Comparison of ENCODE assay signal across 8 mouse cellular contexts in genomic region chr2:5063299-5064205, GRCm38 (mm10). TPM values are rescaled to one million over a fixed set of nuclear protein-coding genes. Genes with fewer than 3 reads are reported as not detected.
DNase-seq lines count a peak whose midpoint lies in the region; ATAC-seq and TF ChIP-seq lines count a peak whose summit lies in the region.

Gene Optn, minus strand, starts transcription at chr2:5064051.

- H3K9me3 ChIP-seq in hindbrain, postnatal 0 days (ENCODE audit: low read length) = no peaks in the 10 kb centered on the region

- peak within 1 kb of the TSS; percentile 94 for H3K27ac ChIP-seq in gastrocnemius, adult 2 months
- peak within 1 kb of the TSS; percentile 87 for H3K27ac ChIP-seq in hindbrain, postnatal 0 days
- H3K27ac ChIP-seq in left cerebral cortex, adult 2 months = no peak within 1 kb of the TSS
- H3K27ac ChIP-seq in macrophage = no peak within 1 kb of the TSS

- 0 out of 2 replicates have a peak, but pooled peaks cover 8% of the 10 kb centered on the region for H3K4me1 ChIP-seq in hindbrain, postnatal 0 days (ENCODE audit: insufficient read depth, low read length)

- peak within 1 kb of the TSS; percentile 73 for H3K4me2 ChIP-seq in hindbrain, postnatal 0 days (ENCODE audit: low read depth, low read length)

- H3K27me3 ChIP-seq in hindbrain, postnatal 0 days (ENCODE audit: insufficient read depth, low read length) = no peaks in the 10 kb centered on the region

- no peaks in the 10 kb centered on the region for H3K36me3 ChIP-seq in hindbrain, postnatal 0 days (ENCODE audit: insufficient read depth, low read length)
- no peaks in the 10 kb centered on the region for H3K36me3 ChIP-seq in macrophage (ENCODE audit: inconsistent target)

- H3K4me3 ChIP-seq in gastrocnemius, adult 2 months = peak within 1 kb of the TSS; percentile 77
- H3K4me3 ChIP-seq in hindbrain, postnatal 0 days (ENCODE audit: low read length) = peak within 1 kb of the TSS; percentile 71
- peak within 1 kb of the TSS; percentile 65 for H3K4me3 ChIP-seq in left cerebral cortex, adult 2 months
- peak within 1 kb of the TSS; percentile 65 for H3K4me3 ChIP-seq in macrophage (ENCODE audit: inconsistent target)

- ATAC-seq in common myeloid progenitor, adult 5-6 weeks (replicated peaks; ENCODE audit: low read depth, poor library complexity, severe bottlenecking) = peak; percentile 87
- peak; percentile 93 for ATAC-seq in hindbrain, postnatal 0 days

- WGBS in hindbrain, postnatal 0 days = 3% methylated on average over 63 of the region's 63 CpGs
- 5% methylated on average over 63 of the region's 63 CpGs for WGBS in macrophage (ENCODE audit: missing documents)

- peak; percentile 88 for DNase-seq in ZHBTc4 (ENCODE audit: low read depth, low spot score)
- peak; percentile 94 for DNase-seq in gastrocnemius, adult 2 months
- DNase-seq in hindbrain, postnatal 0 days (ENCODE audit: low spot score) = peak; percentile 90
- DNase-seq in left cerebral cortex, adult 2 months (ENCODE audit: extremely low spot score in 1 of 2, low spot score in 2 of 2) = peak; percentile 79 to 82
- peak; percentile 76 for DNase-seq in retina, postnatal 7 days (ENCODE audit: low read depth, low spot score)
- DNase-seq in urinary bladder, adult 18-20 months (ENCODE audit: low spot score in 2 of 2) = peak; percentile 83 to 96

- peak within 1 kb of the TSS; percentile 73 for H3K9ac ChIP-seq in hindbrain, postnatal 0 days (replicated peaks; ENCODE audit: low read length)

- peaks cover 47% of the 10 kb centered on the region; the same call in 1 of the 2 replicates for H3K79me2 ChIP-seq in macrophage (ENCODE audit: inconsistent target)

- no peak for TF ChIP-seq CTCF in gastrocnemius, adult 2 months (IDR thresholded peaks at IDR 0.05)
- no peak for TF ChIP-seq CTCF in hindbrain, postnatal 0 days (IDR thresholded peaks at IDR 0.05; ENCODE audit: low read depth)
- TF ChIP-seq CTCF in left cerebral cortex, adult 2 months (IDR thresholded peaks at IDR 0.05) = no peak

- intact Hi-C loops in gastrocnemius, adult 2 months (cut with DNase I) = loop anchor here (5.0 kb wide), 1 partner anchor 36 kb away; no protein-coding TSS in a partner anchor
- intact Hi-C loops in left cerebral cortex, adult 2 months (cut with DNase I) = no loop called here

RNA-seq across cellular contexts. Expression of gene Optn, which starts in this region (rescaled TPM):
- total RNA-seq in common myeloid progenitor, adult 5-6 weeks (2017) = 66.8 and 90.9 TPM in 2 replicates
- total RNA-seq in gastrocnemius, adult 2 months (2021) = 10 to 100 TPM; 80.2 to 99.2 TPM
- total RNA-seq in hindbrain, postnatal 0 days (2014; rRNA removed) = 31.2 and 39.3 TPM in 2 replicates
- polyA plus RNA-seq in hindbrain, postnatal 0 days (2015; fragmentation: Nextera tagmentation; extraction: Ambion mirVana) = 38.3 and 39.2 TPM in 2 replicates
- 10 to 100 TPM; 16.7 to 20.4 TPM for total RNA-seq in left cerebral cortex, adult 2 months (2021)
- 100 to 1,000 TPM in 21 of 26 experiments, 10 to 100 TPM in 5; 72.1 to 419 (median 164) TPM for total RNA-seq in macrophage (2018; cell fraction: chromatin; rRNA removed)
- total RNA-seq in macrophage (2018; cell fraction: cytosol; rRNA removed) = 10 to 100 TPM; 24.2 to 78.3 (median 42.6) TPM
- total RNA-seq in macrophage (2018; cell fraction: nucleus; rRNA removed) = 100 to 1,000 TPM in 15 of 26 experiments, 10 to 100 TPM in 11; 33.4 to 276 (median 113) TPM
- polyA plus RNA-seq in macrophage (2018) = 18.8 to 83.1 TPM (median 36.1 TPM) in 3 replicates

Comparison
In these comparisons a context has a peak if more than half of its experiments do, and no peak if none do; other contexts are left out.
1. H3K27ac ChIP-seq: peak in gastrocnemius, adult 2 months (single experiment) and hindbrain, postnatal 0 days (single experiment); none in left cerebral cortex, adult 2 months (single experiment) and macrophage (single experiment).
2. Peak in every context shown above with its lines, with median percentiles within 50 percentile points of each other: DNase-seq and H3K4me3 ChIP-seq.